Mouse (Mus musculus) lung, postnatal 0 days (tissue): ENCODE measurements around the gene Dock8.

Experiments
- CTCF ChIP-seq: IDR thresholded peaks from 2 replicates; pipeline ENCODE4 v1.5.1; 2016; ENCODE audit warnings: antibody characterized with exemption, mild to moderate bottlenecking
- EP300 ChIP-seq: IDR thresholded peaks from 2 replicates; pipeline ENCODE4 v1.6.1; 2016; ENCODE audit warnings: antibody characterized with exemption, mild to moderate bottlenecking, control low read depth

DNA sequence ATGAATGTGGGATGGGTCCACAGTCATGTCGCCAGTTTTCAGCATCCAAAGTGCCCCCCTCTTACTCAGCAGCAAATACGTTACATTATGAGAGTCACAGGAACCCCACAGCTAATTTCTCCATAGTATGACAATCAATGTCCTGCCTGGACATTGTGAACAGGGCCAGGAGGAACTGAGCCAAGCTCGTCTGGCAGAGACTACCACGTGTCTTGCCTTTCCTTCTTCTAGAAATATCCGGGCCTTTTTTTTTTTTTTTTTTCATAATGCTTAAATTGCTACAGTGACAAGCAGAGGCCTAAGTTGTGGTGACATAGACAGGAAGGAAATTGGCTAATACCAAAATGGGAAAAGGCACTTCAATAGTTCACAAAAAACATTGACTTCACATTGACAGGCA, 10.5 kb upstream of the Dock8 start:
- TF ChIP-seq EP300 (no peak), CTCF (no peak)
